Mouse (Mus musculus): ENCODE results near the gene Gm20738. TPM values are rescaled to one million over a fixed set of nuclear protein-coding genes. Genes with fewer than 3 reads are reported as not detected.
"Not testable (repeated sequence)": the region's sequence is repeated elsewhere in the genome, so short reads cannot be mapped to it uniquely, and the experiment has no call there.

Gene Gm20738
- not detected in 2 replicates for polyA plus RNA-seq (2014; fragmentation: Nextera tagmentation; extraction: Ambion mirVana)

DNA sequence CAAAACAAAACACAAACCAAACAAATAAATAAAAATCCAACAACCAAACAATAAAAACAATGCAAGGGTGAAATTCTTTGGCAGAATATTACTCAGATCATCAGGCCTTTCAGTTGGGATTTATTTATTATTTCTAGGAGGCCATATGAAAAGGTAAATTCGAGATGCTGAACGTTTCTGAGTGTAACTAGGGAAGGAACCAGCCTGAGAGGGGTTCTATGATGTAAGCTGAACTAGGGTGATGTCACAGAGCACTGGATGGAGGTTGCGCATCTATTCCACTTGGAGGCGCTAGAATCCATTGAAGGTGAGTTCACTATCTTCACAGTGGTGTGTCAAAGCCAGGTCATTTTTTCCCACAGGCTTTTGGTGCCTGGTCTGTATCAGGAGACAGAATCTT is at the start of gene Gm20738:
Gene Gm20738 (plus strand): TSS at position 301 of the 400 bp plus-strand sequence.
- DNase-seq (ENCODE audit: low spot score); H3K36me3 ChIP-seq (ENCODE audit: control insufficient read depth, insufficient read depth, low read length); H3K27ac ChIP-seq (ENCODE audit: low read depth); H3K4me3 ChIP-seq (ENCODE audit: low read depth, low read length); H3K27me3 ChIP-seq (replicated peaks; ENCODE audit: control insufficient read depth, insufficient read depth, low read length); ATAC-seq (replicated peaks; ENCODE audit: low FRiP score, low TSS enrichment, low read depth); H3K9ac ChIP-seq (ENCODE audit: low read length); H3K9me3 ChIP-seq (ENCODE audit: control insufficient read depth, low read length); H3K4me1 ChIP-seq (replicated peaks; ENCODE audit: control insufficient read depth, insufficient read depth, low read length); H3K4me2 ChIP-seq (ENCODE audit: low read length): not testable (repeated sequence)
- 88% methylated on average over 2 of the region's 4 CpGs for WGBS

Measured in intestine, embryonic 14.5 days (tissue).